Mouse (Mus musculus) heart, embryonic 16.5 days (tissue): ENCODE measurements around the gene Gm9857. TPM values are rescaled to one million over a fixed set of nuclear protein-coding genes. Genes with fewer than 3 reads are reported as not detected.
A peak's percentile ranks its signal among the peaks of the same experiment; 100 is the strongest.

ENCODE experiments used
- ATAC-seq: fragments of 200-750 bp; cut with Nextera tagmentation; replicated peaks from 2 replicates; pipeline ENCODE4 v1.8.0; 2017; ENCODE audit warnings: moderate number of reproducible peaks; ENCODE audit not compliant: insufficient read depth, low FRiP score; ENCODE audit errors: extremely low read depth
- H3K27ac ChIP-seq: fragments of 300-500 bp; sonication (generic); 2 replicates; pipeline ENCODE4 v1.5.1; 2014; ENCODE audit warnings: mild to moderate bottlenecking, low read length, control low read depth, moderate library complexity
- H3K27me3 ChIP-seq: fragments of 300-500 bp; sonication (generic); 2 replicates; pipeline ENCODE4 v1.6.1; 2014; ENCODE audit warnings: low read length, mixed read lengths; ENCODE audit not compliant: control insufficient read depth, insufficient read depth
- H3K36me3 ChIP-seq: fragments of 300-500 bp; sonication (generic); 2 replicates; pipeline ENCODE4 v1.6.1; 2014; ENCODE audit not compliant: control insufficient read depth, insufficient read depth
- H3K4me1 ChIP-seq: fragments of 300-500 bp; sonication (generic); 2 replicates; pipeline ENCODE4 v1.6.1; 2014; ENCODE audit warnings: low read length, mixed read lengths; ENCODE audit not compliant: control insufficient read depth, insufficient read depth
- H3K4me2 ChIP-seq: fragments of 300-500 bp; sonication (generic); 2 replicates; pipeline ENCODE4 v1.6.1; 2014; ENCODE audit warnings: low read depth, mild to moderate bottlenecking, control low read depth, low read length
- H3K4me3 ChIP-seq: fragments of 300-500 bp; sonication (generic); 2 replicates; pipeline ENCODE4 v1.5.1; 2014; ENCODE audit warnings: mild to moderate bottlenecking, control low read depth, low read length
- H3K9ac ChIP-seq: fragments of 300-500 bp; sonication (generic); 2 replicates; pipeline ENCODE4 v1.6.1; 2014; ENCODE audit warnings: low read length, control low read depth
- H3K9me3 ChIP-seq: fragments of 300-500 bp; sonication (generic); replicated peaks from 2 replicates; pipeline ENCODE4 v1.6.1; 2016; ENCODE audit warnings: low read length; ENCODE audit not compliant: control insufficient read depth
- WGBS: fragments of 180-500 bp; shearing (Covaris S2); extraction: QIAGEN DNeasy Blood & Tissue Kit; methylation state at CpG from one replicate; pipeline ENCODE4 v1.1.7; 2014; 5-methylcytosine and 5-hydroxymethylcytosine counted together
- polyA plus RNA-seq: library from polyadenylated mRNA; unstranded; fragments of >200 nt; fragmentation: Nextera tagmentation; extraction: Ambion mirVana; gene quantifications from 2 replicates; pipeline ENCODE4 v1.2.1, GENCODE M21; 2015

Gm9857 gene
- polyA plus RNA-seq, 1 experiment from 2014 or later, result not detected

DNA sequence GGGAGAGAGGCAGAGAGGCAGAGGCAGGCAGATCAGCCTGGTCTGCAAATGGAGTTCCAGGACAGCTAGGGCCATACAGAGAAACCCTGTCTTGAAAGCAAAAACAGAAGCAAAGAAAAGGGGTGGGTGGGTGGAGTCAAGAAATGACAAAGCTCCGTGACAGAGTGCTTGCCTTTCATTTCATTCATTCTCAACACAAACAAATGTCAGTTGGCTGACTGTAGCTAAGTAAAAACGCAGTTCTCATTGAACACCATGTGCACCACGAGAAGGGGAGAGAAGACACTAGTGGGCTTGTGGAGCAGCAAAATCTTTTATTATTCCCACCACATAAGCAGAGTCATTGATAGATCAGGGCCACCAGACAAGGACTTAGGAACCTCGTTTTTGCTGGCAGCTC, 23.4 kb downstream of the Gm9857 start:
- H3K9ac ChIP-seq, result no peak overlapping the region
- H3K4me2 ChIP-seq, result no peak overlapping the region
- no peaks in the 10 kb centered on the region for H3K9me3 ChIP-seq
- no peaks in the 10 kb centered on the region for H3K36me3 ChIP-seq
- H3K27ac ChIP-seq, result no peak overlapping the region
- no peak for ATAC-seq
- 48% methylated on average over 4 of the region's 4 CpGs for WGBS
- H3K4me3 ChIP-seq, result no peak overlapping the region
- peaks cover 3% of the 10 kb centered on the region; the same call in 1 of the 2 replicates for H3K4me1 ChIP-seq
- H3K27me3 ChIP-seq, result no peaks in the 10 kb centered on the region

DNA sequence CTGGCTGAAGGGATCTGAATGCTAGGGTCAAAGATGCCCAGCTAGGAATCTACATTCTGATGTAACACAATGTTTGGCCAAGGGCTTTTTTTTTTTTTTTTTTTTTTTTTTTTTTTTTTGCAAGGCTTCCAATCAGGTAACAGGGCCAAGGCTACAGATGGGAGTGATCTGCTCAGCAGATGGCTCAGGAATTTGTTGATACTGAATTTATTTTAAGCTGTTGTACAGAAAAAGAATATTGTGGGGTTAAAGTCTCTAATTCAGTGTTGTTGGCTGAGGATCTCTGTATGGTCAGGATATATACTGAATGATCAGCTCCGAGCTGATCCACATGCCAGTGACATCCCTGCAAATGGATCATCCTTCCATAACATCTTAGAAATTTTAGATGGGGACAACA, 24.2 kb downstream of the Gm9857 start:
- 73% methylated on average over 1 of the region's 1 CpGs for WGBS
- Histone ChIP-seq H3K36me3 (no peaks in the 10 kb centered on the region), H3K4me3 (no peak overlapping the region), H3K9me3 (no peaks in the 10 kb centered on the region), H3K9ac (no peak overlapping the region), H3K4me1 (peaks cover 3% of the 10 kb centered on the region; the same call in 1 of the 2 replicates), H3K27me3 (no peaks in the 10 kb centered on the region), H3K4me2 (no peak overlapping the region), H3K27ac (no peak overlapping the region)
- no peak for ATAC-seq

DNA sequence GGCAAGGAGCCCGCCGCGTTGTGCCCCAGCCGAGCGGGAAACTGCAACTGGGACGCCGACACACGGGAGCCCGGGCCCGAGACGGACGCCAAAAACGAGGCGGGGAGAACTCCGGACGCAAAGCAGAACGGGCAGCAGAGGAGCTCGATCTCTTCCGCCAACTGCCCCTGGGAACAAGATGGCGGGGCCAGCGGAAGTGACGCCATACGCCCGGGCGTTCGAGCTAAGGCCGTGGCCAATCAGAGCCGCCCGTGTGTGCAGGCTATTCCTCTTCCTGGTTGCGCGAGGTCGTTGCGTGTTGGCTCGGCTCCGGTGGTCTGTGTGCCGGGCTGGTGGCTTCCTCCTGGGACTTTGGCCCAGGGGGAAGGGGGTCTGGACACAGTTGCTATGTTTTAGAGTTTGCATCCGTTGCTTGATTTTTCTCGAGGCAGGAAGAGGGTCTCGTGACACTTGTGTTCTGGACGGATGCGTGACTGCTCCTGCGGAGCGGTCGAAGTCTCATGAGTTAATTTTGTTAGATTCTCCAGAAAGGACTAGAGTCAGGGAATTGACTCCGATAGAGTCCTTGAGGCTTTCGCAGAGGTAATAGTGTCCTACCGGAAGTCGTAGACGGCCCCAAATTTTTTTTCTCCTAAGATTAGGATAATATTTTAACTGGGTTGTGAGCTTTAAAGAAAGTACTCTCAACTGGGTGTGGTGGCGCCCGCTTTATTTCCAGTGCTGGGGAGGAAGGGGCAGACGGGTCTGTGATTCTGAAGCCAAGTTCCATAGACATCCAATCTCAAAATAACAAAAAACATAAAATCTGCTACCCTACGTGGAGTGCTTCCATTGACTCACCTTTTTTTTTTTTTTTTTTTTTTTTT, 28.5 kb downstream of the Gm9857 start, which contains the start of gene Prpf38b:
Prpf38b (minus strand) TSS at position 180 of the 866 bp plus-strand sequence.
- H3K4me3 ChIP-seq, result peak within 1 kb of the TSS; percentile 91
- peak; percentile 98 for ATAC-seq
- H3K9ac ChIP-seq, result peak within 1 kb of the TSS; percentile 92
- 1% methylated on average over 53 of the region's 53 CpGs for WGBS
- H3K4me2 ChIP-seq, result peak within 1 kb of the TSS; percentile 97
- peaks cover 15% of the 10 kb centered on the region for H3K4me1 ChIP-seq
- peak within 1 kb of the TSS; percentile 100 for H3K27ac ChIP-seq
- H3K27me3 ChIP-seq, result no peaks in the 10 kb centered on the region
- H3K36me3 ChIP-seq, result 0 out of 2 replicates have a peak, but pooled peaks cover 2% of the 10 kb centered on the region
- H3K9me3 ChIP-seq, result no peaks in the 10 kb centered on the region

DNA sequence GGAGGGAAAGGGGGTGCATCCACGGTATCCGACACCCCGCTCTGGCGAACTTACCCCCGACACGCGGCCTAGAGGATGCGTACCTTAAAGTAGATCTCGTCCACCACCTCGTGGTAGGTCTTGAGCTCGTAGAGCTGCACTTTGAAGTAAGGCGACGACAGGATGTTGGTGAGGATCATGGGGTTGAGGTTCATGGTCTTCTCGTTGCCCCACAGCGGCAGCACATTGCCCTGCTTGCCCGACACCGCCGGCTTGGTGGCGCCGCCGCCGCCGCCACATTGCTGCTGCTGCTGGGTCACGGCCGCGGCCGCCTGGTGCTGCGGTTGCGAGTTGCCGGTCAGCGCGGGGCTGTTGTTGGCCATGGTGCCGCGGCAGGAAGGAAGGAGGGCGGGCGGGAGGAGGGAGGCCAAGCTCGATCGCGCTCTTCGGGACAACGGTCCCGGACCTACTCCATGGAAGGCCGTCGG, 29.1 kb downstream of the Gm9857 start:
- peak overlapping the region; percentile 92 for H3K9ac ChIP-seq
- 0% methylated on average over 43 of the region's 44 CpGs for WGBS

DNA sequence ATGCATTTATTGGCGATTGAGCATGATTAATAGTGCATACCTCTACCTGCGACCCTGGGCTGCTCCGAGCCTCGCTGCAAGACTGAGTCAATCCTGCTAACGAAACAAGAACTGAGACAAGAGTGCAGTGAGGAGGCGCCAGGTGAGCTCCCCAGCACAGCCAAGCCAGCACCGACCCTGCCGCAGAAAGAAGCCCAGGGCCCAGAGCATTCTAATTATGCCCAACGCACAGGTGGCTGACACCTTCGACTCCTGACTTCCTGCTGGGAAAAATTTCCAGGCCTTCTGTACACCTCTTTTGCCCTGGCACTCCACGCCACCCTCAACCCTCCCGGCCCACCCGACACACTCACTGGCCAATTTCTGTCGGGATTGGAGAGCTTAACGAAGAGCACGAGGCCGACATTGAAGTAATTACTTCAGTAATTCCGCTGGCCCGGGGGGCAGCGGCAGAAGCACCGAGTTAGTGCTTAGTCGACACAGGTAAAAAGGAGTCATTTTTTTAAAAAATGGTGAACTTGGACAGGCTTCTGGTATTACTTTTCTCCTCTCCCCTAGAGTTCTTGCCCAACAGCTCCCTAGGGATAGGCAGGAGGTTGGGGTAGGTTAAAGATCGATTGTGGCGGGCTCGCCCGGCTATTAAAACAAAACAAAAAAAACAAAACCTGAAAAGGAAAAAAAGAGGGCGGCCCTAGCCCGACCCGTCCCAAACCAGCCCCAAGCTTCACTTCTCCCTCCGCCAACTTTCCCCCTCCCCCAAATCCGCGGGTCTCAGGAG, 29.8 kb downstream of the Gm9857 start:
- H3K9me3 ChIP-seq, result no peaks in the 10 kb centered on the region
- H3K27ac ChIP-seq, result peak overlapping the region; percentile 100
- peak overlapping the region; percentile 91 for H3K4me3 ChIP-seq
- ATAC-seq, result no peak
- peaks cover 15% of the 10 kb centered on the region for H3K4me1 ChIP-seq
- WGBS, result under 1% methylated on average over 31 of the region's 32 CpGs
- H3K27me3 ChIP-seq, result no peaks in the 10 kb centered on the region
- peaks cover 10% of the 10 kb centered on the region for H3K36me3 ChIP-seq
- peak overlapping the region; percentile 97 for H3K4me2 ChIP-seq
- peak overlapping the region; percentile 92 for H3K9ac ChIP-seq

More for the DNA sequence above, 29.1 kb downstream of the Gm9857 start:
- no peaks in the 10 kb centered on the region for H3K27me3 ChIP-seq
- peak overlapping the region; percentile 97 for H3K4me2 ChIP-seq
- peak overlapping the region; percentile 91 for H3K4me3 ChIP-seq
- ATAC-seq, result peak; percentile 84
- peak overlapping the region; percentile 100 for H3K27ac ChIP-seq
- H3K36me3 ChIP-seq, result 0 out of 2 replicates have a peak, but pooled peaks cover 6% of the 10 kb centered on the region
- peaks cover 15% of the 10 kb centered on the region for H3K4me1 ChIP-seq
- H3K9me3 ChIP-seq, result no peaks in the 10 kb centered on the region

DNA sequence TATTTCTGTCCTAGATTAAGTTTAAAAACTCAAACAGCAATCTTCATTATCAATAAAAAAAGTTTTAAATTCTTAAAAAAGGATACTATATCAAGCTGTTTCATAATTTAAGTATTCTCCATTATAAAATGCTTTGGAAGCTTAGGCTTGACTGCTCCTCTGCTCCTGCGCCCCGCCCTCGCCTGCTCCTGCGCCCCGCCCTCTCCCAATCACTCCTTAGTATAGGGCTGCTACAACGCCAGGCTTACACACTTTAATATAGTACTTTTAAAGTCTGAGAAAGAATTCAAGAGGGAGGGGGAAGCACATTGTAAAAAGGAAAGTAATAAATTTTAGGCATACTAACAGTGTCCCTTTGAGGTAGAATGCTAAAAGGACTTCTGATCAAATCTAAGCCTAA, 37.3 kb downstream of the Gm9857 start:
- H3K27ac ChIP-seq, result no peak overlapping the region
- no peaks in the 10 kb centered on the region for H3K9me3 ChIP-seq
- WGBS, result 90% methylated on average over 6 of the region's 6 CpGs
- ATAC-seq, result no peak
- no peak overlapping the region for H3K4me2 ChIP-seq
- no peak overlapping the region for H3K4me3 ChIP-seq
- no peaks in the 10 kb centered on the region for H3K27me3 ChIP-seq
- H3K36me3 ChIP-seq, result peaks cover 33% of the 10 kb centered on the region
- peaks cover 2% of the 10 kb centered on the region; the same call in 1 of the 2 replicates for H3K4me1 ChIP-seq
- H3K9ac ChIP-seq, result no peak overlapping the region

DNA sequence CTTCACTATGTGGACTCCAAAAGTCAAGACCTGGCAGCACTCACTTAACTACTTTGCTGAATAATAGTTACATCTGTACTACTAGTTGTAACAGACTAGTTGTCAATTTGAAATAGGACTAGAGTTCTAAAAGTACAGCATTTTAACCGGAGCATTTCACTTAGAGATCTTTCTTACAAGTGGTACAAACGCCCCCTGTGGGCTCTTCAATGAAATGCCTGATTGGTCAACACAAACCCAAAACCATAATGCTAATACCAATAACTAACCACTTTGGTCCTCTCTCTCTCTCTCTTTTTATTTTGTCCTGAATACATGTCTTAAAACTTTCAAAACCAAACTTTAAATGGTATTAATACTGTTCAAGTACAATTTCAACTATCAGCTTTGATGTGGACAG, 38.2 kb downstream of the Gm9857 start:
- Histone ChIP-seq H3K4me1 (peaks cover 2% of the 10 kb centered on the region; the same call in 1 of the 2 replicates), H3K9ac (no peak overlapping the region), H3K36me3 (peaks cover 33% of the 10 kb centered on the region), H3K4me3 (no peak overlapping the region), H3K4me2 (no peak overlapping the region), H3K9me3 (no peaks in the 10 kb centered on the region), H3K27me3 (no peaks in the 10 kb centered on the region), H3K27ac (no peak overlapping the region)
- no peak for ATAC-seq
- WGBS, result 46% methylated on average over 2 of the region's 2 CpGs

DNA sequence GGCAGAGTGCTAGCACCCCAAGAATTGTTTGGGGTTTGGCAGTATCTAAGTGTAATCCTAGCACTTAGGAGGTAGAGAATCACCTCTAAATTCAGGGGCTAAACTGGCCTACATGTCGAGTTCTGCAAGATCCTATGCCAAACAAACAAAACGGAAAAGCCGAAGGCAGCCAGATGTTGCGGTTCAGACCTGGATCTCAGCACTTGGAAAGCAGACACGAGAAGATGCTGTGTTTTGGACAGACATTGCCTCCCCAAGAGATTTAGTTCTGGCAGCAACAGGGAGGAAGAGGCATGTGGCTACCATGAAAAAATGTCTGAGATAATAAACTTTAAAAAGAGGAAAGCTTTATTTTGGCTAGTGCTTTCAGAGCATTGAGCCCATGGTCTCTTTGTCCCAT, 39.6 kb downstream of the Gm9857 start:
- no peaks in the 10 kb centered on the region for H3K27me3 ChIP-seq
- H3K4me1 ChIP-seq, result peaks cover 2% of the 10 kb centered on the region; the same call in 1 of the 2 replicates
- H3K4me2 ChIP-seq, result no peak overlapping the region
- peaks cover 25% of the 10 kb centered on the region for H3K36me3 ChIP-seq
- H3K9me3 ChIP-seq, result no peaks in the 10 kb centered on the region
- no peak overlapping the region for H3K9ac ChIP-seq
- peak overlapping the region; percentile 4; the same call in 1 of the 2 replicates for H3K27ac ChIP-seq
- WGBS, result 72% methylated on average over 5 of the region's 5 CpGs
- H3K4me3 ChIP-seq, result no peak overlapping the region
- no peak for ATAC-seq
